Mouse (Mus musculus) gastrocnemius, postnatal 10 days (tissue): ENCODE measurements around the gene Nr3c2. TPM values are rescaled to one million over a fixed set of nuclear protein-coding genes. Genes with fewer than 3 reads are reported as not detected.
A peak's percentile ranks its signal among the peaks of the same experiment; 100 is the strongest.

Source experiments
- DNase-seq: peaks from one replicate; pipeline ENCODE4 v3.0.0; 2021; ENCODE audit warnings: mixed read lengths
- total RNA-seq, 2 experiments: library from RNA; stranded (reverse); gene quantifications; 2 replicates each; pipeline ENCODE4 v1.2.3; 2021

The Nr3c2 gene
- total RNA-seq, 2 experiments from 2014 or later: 8.2 to 11.2 TPM

DNA sequence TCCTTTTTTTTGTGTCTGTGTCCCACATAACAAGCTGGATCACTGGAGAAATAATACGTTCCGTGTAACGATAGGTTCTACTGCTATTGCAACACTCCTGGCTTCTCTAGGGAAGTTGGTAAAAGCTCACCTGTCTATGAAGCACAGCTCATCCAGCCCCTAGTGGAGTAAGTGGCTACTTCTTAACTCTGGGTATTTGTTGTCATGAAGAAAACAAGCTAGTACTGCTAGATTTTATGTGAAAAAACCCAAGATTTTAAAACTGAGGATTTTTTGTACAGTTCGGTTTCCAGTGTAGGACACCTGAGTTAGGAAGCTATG, 271.2 kb downstream of the Nr3c2 start:
- DNase-seq: no peak

- no peak for DNase-seq
Observed at GRCm38 (mm10) chr8:77173075-77173657, 273.9 kb downstream of the Nr3c2 start.

DNA sequence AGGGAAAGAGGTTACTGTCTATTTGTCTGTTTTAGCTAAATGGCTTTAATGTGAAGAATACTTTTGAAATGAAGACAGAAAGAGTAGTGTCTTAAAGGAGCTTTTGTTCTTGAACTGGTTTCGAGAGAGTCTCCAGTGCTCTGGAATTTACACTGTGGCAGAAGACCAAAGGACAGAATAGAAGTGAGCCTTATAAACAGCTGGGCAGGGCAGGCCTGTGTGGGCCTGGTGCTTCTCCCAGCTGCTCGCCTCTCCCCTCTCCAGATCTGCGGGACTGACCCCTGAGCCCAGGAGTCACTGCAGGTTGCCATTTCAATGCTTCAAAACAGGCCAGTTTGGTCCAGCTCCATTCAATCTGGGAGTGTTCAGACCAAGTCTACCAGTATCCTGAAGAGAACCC, 274.5 kb downstream of the Nr3c2 start:
- peak; percentile 9 for DNase-seq

DNA sequence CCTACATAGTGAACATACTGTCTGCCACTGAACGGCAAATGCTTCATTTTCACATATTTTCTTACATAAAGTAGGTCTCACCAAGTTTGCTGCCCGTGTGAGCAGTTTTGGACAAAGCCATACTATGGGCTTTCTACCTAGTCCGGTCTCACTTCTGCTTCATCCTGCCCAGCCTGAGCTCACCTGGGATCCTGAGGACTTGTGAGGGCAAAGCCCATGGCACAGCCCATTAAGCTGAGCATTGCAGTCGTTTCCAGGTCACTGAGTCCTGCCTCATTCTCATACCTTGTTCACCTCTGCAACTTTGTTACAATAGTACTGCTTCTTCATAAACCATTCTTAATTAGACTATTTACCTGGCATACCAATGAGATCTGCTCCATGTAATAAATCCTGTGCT, 276.2 kb downstream of the Nr3c2 start:
- no peak for DNase-seq

DNA sequence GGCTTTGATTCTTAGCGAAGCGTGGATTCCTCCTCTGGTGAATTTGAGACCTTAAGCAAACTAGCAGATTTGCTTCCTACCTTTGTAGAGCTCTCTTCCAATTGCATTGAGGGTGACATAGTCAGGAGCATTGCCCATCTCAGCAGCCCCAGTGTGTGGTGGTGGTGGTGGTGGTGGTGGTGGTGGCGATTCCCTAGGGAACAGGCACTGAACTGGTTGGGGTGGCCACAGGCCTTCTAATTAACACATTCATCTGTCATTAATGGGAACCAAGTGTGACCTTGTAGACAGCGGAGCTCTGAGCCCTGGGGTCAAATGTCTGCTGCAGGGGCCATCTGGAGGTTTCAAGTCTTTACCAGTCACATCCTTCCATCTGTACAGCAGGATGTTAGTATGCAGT, 277.1 kb downstream of the Nr3c2 start:
- no peak for DNase-seq

DNA sequence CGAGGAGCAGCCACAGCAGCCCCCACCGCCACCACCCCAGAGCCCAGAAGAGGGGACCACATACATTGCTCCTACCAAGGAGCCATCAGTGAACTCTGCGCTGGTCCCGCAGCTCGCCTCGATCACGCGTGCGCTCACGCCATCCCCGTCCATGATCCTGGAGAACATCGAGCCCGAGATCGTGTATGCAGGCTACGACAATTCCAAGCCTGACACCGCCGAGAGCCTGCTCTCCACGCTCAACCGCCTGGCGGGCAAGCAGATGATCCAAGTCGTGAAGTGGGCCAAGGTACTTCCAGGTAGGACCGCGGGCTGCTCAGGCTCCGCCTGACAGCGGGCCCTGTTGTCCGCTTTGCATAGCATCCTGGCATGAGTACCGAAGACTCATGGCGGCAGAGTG, 286.6 kb downstream of the Nr3c2 start:
- DNase-seq: no peak

DNA sequence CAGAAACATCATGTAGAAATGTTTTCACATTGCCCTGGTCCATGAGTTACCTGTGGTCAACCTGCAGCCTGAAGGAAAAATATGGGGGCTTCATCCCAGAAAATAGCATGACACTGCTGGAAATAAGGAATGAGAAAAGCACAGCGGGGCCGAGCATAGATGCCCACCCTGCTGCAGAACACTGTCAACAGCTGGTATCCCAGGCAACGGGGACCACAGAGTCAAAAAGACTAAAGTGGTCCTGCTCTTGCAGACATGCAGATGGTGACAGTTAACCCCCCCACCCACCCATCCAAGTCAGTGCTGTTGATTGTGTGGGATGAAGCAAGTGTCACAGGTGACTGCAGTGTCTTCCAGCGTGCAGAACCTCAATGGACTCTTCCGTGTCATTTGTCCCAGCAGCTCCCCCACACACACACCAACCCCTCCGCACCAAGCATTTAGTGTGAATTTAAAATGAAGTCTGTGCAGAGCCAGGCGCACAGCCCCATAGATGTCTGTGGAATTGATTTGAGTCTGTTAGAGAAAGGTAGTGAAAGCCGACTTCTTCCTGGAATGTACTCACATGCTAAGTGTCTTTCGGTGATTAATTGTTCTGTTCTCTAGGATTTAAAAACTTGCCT, 287.8 kb downstream of the Nr3c2 start:
- DNase-seq: no peak

DNA sequence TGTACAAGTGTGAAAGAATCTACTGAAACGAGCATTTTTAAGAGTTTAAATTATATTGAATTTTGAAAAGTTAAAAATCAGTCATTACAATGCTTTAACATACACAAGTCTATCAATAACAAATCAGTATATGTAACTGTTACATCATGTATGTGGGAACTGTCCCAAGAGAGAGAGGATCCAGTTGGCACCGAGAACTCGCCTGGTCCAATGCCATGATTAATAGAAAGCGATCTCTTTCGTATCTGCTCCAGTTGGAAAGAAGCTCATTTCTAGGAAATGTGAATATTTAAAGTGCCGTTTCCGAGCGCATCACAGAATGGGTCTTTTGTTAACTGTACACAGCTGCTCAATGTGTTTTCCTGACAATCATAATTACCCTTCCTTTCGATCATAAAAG, 288.5 kb downstream of the Nr3c2 start:
- no peak for DNase-seq

DNA sequence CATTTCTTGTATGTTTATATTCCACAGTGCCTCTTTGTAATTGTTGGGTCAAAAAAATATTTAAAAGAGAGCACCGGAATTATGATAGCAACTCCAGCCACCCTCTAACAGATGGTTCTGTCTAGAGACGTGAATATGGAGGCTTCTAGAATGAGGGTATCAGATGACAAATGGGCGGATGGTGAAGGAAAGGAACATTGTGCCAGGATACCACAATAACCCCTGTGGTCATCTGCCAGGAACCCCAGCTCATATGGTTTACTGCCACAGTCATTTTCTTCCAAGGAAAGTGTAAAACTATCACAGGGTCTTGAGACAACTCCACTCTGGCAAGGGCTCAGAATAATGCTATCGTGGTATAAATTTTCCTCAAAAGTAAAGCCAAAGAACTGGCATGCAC, 289.1 kb downstream of the Nr3c2 start:
- no peak for DNase-seq

DNA sequence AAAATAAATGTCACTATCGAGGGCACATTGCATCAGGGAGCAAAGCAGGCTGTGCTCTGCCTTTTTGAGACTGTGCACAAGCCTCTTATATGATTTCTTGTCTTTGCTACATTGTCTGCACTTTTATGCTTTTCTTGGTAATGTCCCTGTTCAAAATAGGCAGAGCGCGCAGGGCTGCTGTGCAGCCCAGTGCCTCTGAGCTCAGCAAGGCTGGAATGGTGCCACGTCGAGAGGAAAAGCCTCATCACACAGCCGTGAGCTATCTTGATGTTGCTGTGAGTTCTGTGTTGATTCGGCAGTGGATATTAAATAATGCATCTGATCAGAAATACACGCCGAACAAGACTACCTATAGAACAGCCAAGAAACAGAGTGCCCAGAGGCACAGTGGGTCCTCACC, 290.1 kb downstream of the Nr3c2 start:
- DNase-seq: peak; percentile 40

DNA sequence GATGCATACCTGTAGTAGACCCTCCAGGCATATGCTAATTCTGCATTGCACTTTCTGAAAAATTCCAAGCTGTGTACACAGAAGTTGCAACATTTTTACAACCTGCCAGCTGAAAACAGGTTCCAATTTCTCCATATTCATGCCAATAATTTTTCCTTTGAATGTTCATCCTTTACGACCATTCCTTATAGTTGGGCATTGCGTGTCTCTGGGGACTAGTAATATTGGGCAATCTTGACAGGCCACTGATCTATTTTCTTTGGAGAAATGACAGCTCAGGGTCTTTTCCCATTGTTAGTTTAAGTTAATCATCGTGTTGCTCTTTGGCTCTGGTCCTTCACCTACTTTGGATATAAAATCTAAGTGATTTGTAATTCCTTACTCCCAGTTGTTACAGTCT, 291.2 kb downstream of the Nr3c2 start:
- no peak for DNase-seq

DNA sequence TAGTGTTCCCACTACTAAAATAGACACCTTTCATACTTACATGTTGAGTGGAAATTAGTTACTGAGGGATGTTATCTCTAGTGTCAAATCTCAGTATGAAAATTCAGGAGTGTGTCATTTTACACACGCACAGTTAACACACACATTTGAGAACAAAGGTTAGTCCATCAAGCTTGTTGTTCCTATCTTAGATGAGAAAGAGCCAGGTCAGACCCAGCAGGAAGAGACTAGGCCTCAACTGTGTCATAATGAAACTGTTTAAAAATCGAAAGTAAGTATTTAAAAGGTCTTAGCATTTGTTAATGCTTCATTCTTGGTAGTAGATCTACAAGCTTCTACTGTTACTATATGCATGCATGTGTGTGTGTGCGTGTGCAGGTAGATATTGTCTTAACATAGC, 310.1 kb downstream of the Nr3c2 start:
- DNase-seq: no peak

GRCm38 (mm10) chr8:77213893-77214464, 314.7 kb downstream of the Nr3c2 start:
- no peak for DNase-seq

- DNase-seq: no peak
Observed at GRCm38 (mm10) chr8:77214665-77215064, 315.4 kb downstream of the Nr3c2 start.

- no peak for DNase-seq
Observed at GRCm38 (mm10) chr8:77215191-77215590, 315.9 kb downstream of the Nr3c2 start.

- no peak for DNase-seq
Observed at GRCm38 (mm10) chr8:77223123-77223522, 323.9 kb downstream of the Nr3c2 start.

DNA sequence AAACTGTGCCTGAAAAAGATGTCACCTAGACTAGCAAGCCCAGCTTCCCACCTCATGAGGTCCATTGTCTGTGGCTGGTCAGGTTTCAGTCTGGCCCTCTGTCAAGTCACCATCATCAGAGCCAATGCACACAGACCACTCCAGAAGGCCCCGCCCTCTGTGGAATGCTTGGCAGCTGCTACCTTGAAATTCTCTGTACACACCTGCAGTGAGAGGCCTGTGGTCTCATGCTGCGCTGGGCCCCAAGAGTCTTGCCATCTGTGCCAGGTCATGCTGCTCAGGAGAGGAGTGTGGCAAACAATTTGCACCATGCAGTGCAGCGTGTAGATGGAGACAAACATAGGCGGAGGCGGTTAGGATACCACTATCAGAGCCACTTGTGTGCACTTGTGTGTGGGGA, 328.5 kb downstream of the Nr3c2 start:
- DNase-seq: no peak

DNA sequence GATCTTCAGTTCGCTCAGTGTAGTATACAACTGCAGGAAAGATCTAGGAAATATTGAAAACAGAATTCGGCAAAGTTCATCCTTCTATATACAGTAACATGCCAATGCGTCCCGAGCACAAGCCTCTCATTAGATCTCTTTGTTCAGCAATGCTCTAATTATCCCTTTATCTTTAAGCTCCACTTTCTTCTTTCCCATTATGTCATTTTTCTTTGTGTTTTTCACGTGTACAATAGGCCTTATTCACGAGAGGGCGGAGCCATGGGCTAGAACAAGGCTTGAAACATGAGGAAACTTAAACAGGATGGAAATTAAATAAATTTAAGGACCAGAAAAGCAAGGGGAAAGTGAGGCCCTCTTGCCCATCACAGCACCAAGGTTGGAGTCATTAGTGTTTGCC, 329.4 kb downstream of the Nr3c2 start:
- no peak for DNase-seq

- DNase-seq: no peak
Observed at GRCm38 (mm10) chr8:77231211-77231610, 332.0 kb downstream of the Nr3c2 start.

GRCm38 (mm10) chr8:77231834-77232233, 332.6 kb downstream of the Nr3c2 start:
- no peak for DNase-seq

DNA sequence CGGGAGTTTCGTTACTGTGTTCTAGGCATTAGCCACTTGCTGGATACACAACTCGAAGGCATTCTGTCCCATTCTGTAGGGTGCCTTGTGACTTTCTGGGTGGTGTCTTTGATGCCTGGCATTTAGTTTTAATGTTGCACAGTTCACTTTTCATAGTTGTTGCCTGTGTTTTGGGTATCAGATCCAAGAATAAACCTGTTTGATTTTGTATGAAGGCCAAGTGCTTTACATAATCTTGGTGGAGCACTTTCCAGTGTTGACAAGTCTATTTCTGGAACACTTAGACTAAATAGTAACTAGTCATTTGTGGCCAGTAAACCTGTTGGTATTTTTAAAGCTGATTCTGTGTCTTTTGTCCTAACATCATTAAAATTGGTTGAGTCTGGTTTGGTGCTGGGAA, 333.2 kb downstream of the Nr3c2 start:
- DNase-seq: no peak

DNA sequence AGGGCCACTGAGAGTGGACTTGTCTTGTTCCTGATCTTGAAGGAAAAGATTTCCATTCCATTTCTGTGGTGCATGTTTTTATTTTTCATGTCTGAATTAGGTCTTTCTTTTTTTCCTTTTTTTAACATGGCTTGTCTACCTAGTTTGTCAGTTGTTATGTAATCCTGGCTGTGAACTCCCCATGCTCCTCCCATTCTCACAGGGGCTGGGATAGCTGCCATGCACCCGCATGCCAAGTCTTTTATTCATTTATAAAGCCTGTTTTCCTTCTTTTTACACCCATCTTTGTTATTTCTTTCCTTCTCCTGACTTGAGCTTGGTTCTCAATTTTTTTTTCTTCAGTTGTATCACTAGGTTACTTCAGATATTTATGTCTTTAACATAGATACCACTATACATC, 337.5 kb downstream of the Nr3c2 start:
- no peak for DNase-seq

DNA sequence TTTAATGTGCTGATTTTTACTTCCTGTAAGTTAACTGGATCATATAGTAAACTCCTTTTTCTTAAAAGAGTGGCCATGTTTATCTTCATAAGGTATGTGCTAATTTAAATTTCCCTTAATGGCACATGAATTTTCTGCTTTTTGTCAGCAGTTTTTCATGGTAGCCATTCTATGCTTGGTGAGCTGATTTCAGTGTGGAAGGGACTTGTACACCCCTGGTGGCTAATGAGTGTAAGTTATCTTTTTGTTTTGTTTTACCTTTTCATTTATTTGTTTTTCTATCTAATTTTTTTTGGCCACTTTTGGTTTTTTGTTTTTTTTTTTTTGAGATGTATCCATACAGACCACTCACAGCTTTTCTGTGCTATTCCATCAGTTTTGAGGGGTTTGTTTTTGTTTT, 340.2 kb downstream of the Nr3c2 start:
- no peak for DNase-seq

DNA sequence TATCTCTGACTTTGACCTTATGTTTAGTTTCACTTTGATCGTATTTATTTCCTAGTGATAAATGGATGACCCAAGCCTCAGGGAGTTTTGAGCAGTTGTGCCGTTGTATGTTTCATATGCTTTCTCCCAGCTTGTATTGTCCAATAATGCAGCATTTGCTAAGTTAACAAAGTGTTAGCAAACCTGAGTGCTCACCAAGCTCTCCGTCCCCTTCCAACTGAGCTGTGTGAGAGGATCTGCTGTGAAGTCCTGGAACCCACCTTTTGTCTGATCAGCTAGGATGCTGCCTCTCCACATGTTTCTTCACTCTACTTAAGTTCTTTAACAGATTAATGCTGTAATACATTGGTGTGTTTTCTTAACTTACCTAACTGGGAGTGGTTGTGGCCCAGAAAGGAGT, 342.1 kb downstream of the Nr3c2 start:
- no peak for DNase-seq

GRCm38 (mm10) chr8:77250094-77250493, 350.9 kb downstream of the Nr3c2 start:
- DNase-seq: no peak
